Mouse (Mus musculus) kidney, embryonic 14.5 days (tissue): ENCODE data around the gene Eno3. TPM values are rescaled to one million over a fixed set of nuclear protein-coding genes. Genes with fewer than 3 reads are reported as not detected.
A peak's percentile ranks its signal among the peaks of the same experiment; 100 is the strongest.

ENCODE experiments used
- ATAC-seq: fragments of 200-750 bp; cut with Nextera tagmentation; 2 replicates; pipeline ENCODE4 v1.8.0; 2017; ENCODE audit warnings: moderate number of reproducible peaks, mild to moderate bottlenecking, moderate TSS enrichment, moderate library complexity; ENCODE audit not compliant: low FRiP score, low TSS enrichment
- H3K27ac ChIP-seq: fragments of 300-500 bp; sonication (generic); 2 replicates; pipeline ENCODE4 v1.5.1; 2014; ENCODE audit warnings: low read depth, mild to moderate bottlenecking, low read length, moderate library complexity, mixed read lengths
- H3K27me3 ChIP-seq: fragments of 300-500 bp; sonication (generic); 2 replicates; pipeline ENCODE4 v1.6.1; 2014; ENCODE audit warnings: mild to moderate bottlenecking, low read length; ENCODE audit not compliant: control insufficient read depth, insufficient read depth
- H3K36me3 ChIP-seq: fragments of 300-500 bp; sonication (generic); 2 replicates; pipeline ENCODE4 v1.6.1; 2014; ENCODE audit warnings: low read length, mixed read lengths; ENCODE audit not compliant: control insufficient read depth, insufficient read depth
- H3K4me1 ChIP-seq: fragments of 300-500 bp; sonication (generic); 2 replicates; pipeline ENCODE4 v1.6.1; 2014; ENCODE audit warnings: low read length, mixed read lengths; ENCODE audit not compliant: control insufficient read depth, insufficient read depth
- H3K4me2 ChIP-seq: fragments of 300-500 bp; sonication (generic); replicated peaks from 2 replicates; pipeline ENCODE4 v1.6.1; 2014; ENCODE audit warnings: low read depth, mild to moderate bottlenecking, low read length
- H3K4me3 ChIP-seq: fragments of 300-500 bp; sonication (generic); 2 replicates; pipeline ENCODE4 v1.5.1; 2014; ENCODE audit warnings: mild to moderate bottlenecking, low read length
- H3K9ac ChIP-seq: fragments of 300-500 bp; sonication (generic); 2 replicates; pipeline ENCODE4 v1.6.1; 2014; ENCODE audit warnings: low read depth, mild to moderate bottlenecking, low read length, moderate library complexity
- H3K9me3 ChIP-seq: fragments of 300-500 bp; sonication (generic); 2 replicates; pipeline ENCODE4 v1.6.1; 2016; ENCODE audit warnings: low read length; ENCODE audit not compliant: control insufficient read depth
- WGBS: fragments of 180-500 bp; shearing (Covaris S2); extraction: QIAGEN DNeasy Blood & Tissue Kit; methylation state at CpG from one replicate; pipeline ENCODE4 v1.1.7; 2014; 5-methylcytosine and 5-hydroxymethylcytosine counted together
- polyA plus RNA-seq: library from polyadenylated mRNA; unstranded; fragments of >200 nt; fragmentation: Nextera tagmentation; extraction: Ambion mirVana; gene quantifications from 2 replicates; pipeline ENCODE4 v1.2.1, GENCODE M21; 2014

Eno3 gene
- polyA plus RNA-seq, 1 experiment from 2014 or later = 22.4 TPM

DNA sequence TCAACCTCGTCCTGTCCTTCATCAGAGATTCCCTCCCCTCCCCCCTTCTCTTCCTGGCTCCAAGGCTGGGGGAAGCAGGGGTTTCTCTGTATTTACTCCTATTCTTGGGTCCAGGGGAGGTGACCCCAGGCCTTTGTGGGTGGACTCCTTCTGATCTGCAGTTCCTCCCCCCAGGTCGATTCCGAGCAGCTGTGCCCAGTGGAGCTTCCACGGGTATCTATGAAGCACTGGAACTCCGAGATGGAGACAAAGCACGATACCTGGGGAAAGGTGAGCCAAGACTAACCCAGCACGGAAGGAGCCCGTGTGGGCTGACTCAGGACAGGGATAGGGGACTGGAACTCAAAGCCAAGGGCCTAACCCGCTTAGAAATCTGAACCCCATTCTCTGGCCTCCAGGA, 989 bp downstream of the Eno3 start:
- peaks cover 19% of the 10 kb centered on the region; the same call in 1 of the 2 replicates for H3K36me3 ChIP-seq
- H3K9ac ChIP-seq = peak overlapping the region; percentile 28; the same call in 1 of the 2 replicates
- H3K4me2 ChIP-seq = peak overlapping the region; percentile 29; the same call in 1 of the 2 replicates
- no peak overlapping the region for H3K27ac ChIP-seq
- H3K27me3 ChIP-seq = no peaks in the 10 kb centered on the region
- no peak overlapping the region for H3K4me3 ChIP-seq
- ATAC-seq = no peak
- H3K9me3 ChIP-seq = no peaks in the 10 kb centered on the region
- WGBS = 35% methylated on average over 9 of the region's 9 CpGs
- peaks cover 24% of the 10 kb centered on the region for H3K4me1 ChIP-seq

DNA sequence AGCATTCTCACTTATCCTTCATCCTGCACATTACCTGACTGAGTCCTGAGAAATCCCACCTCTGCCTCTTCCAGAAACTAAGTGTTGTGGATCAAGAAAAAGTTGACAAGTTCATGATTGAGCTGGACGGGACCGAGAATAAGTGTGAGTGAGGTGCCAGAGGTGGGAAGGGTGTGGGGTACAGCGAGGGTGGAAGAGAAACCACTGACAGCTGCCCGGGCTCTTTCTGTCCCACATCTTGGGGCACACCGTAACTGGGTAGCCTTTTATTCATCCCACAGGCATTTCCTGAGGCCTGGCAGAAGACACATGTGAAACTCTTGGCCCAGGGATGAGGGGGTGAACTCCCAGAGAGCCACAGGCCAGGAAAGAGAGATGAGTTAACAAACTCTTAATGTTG, 1.5 kb downstream of the Eno3 start:
- H3K4me1 ChIP-seq = peaks cover 23% of the 10 kb centered on the region
- H3K36me3 ChIP-seq = peaks cover 25% of the 10 kb centered on the region; the same call in 1 of the 2 replicates
- H3K27me3 ChIP-seq = no peaks in the 10 kb centered on the region
- no peak overlapping the region for H3K4me3 ChIP-seq
- no peak overlapping the region for H3K27ac ChIP-seq
- peak overlapping the region; percentile 28; the same call in 1 of the 2 replicates for H3K9ac ChIP-seq
- no peak for ATAC-seq
- H3K4me2 ChIP-seq = no peak overlapping the region
- no peaks in the 10 kb centered on the region for H3K9me3 ChIP-seq
- 83% methylated on average over 5 of the region's 5 CpGs for WGBS

GRCm38 (mm10) chr11:70658942-70659341, 1.9 kb downstream of the Eno3 start:
- ATAC-seq = no peak
- no peak overlapping the region for H3K27ac ChIP-seq
- 79% methylated on average over 8 of the region's 8 CpGs for WGBS
- peaks cover 23% of the 10 kb centered on the region for H3K4me1 ChIP-seq
- H3K9ac ChIP-seq = no peak overlapping the region
- no peak overlapping the region for H3K4me3 ChIP-seq
- peaks cover 28% of the 10 kb centered on the region for H3K36me3 ChIP-seq
- no peaks in the 10 kb centered on the region for H3K27me3 ChIP-seq
- no peak overlapping the region for H3K4me2 ChIP-seq
- no peaks in the 10 kb centered on the region for H3K9me3 ChIP-seq

DNA sequence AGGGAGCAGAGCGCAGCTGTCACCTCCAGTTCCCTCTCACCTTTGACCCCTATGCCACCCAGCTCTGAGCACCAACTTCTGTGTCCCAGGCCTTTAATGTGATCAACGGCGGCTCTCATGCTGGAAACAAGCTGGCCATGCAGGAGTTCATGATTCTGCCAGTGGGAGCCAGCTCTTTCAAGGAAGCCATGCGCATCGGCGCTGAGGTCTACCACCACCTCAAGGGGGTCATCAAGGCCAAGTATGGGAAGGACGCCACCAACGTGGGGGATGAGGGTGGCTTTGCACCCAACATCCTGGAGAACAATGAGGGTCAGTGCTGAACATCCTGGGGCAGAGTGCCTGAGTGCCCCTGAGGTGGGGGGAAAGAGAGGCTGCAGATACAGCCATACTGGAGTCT, 3.6 kb downstream of the Eno3 start:
- Histone ChIP-seq H3K4me1 (peaks cover 23% of the 10 kb centered on the region), H3K27ac (no peak overlapping the region), H3K9ac (no peak overlapping the region), H3K27me3 (no peaks in the 10 kb centered on the region), H3K4me3 (no peak overlapping the region), H3K9me3 (no peaks in the 10 kb centered on the region), H3K36me3 (peaks cover 44% of the 10 kb centered on the region), H3K4me2 (no peak overlapping the region)
- WGBS = 84% methylated on average over 8 of the region's 8 CpGs
- ATAC-seq = no peak

GRCm38 (mm10) chr11:70663101-70663500, 6.1 kb downstream of the Eno3 start:
- Histone ChIP-seq H3K4me3 (no peak overlapping the region), H3K9ac (no peak overlapping the region), H3K36me3 (peaks cover 56% of the 10 kb centered on the region), H3K4me1 (peaks cover 8% of the 10 kb centered on the region), H3K4me2 (no peak overlapping the region), H3K9me3 (no peaks in the 10 kb centered on the region), H3K27ac (no peak overlapping the region), H3K27me3 (no peaks in the 10 kb centered on the region)
- no peak for ATAC-seq
- 93% methylated on average over 8 of the region's 8 CpGs for WGBS

DNA sequence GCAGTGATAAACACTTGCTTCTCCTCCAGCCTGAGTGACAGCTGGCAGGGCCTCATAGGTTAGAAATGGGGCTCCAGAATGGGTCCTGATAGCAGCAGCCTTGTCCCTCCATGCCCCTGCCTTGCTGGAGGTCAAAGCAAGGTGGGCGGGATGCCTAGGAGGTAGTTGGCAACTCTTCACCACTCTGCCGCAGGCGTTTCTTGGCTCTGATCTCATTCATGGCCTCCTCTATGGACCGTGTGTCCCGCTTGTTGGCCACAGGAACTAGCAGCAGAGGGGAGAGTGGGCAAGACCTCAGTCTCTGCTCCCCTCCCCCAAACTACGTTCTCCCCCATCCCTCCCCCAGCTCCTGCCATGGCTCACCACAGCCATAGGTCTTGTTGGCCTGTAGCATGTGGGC, 7.0 kb downstream of the Eno3 start:
- Histone ChIP-seq H3K27ac (no peak overlapping the region), H3K9me3 (no peaks in the 10 kb centered on the region), H3K4me2 (no peak overlapping the region), H3K36me3 (peaks cover 56% of the 10 kb centered on the region), H3K4me3 (no peak overlapping the region), H3K9ac (no peak overlapping the region), H3K27me3 (no peaks in the 10 kb centered on the region), H3K4me1 (peaks cover 5% of the 10 kb centered on the region; the same call in 1 of the 2 replicates)
- 87% methylated on average over 6 of the region's 6 CpGs for WGBS
- no peak for ATAC-seq

DNA sequence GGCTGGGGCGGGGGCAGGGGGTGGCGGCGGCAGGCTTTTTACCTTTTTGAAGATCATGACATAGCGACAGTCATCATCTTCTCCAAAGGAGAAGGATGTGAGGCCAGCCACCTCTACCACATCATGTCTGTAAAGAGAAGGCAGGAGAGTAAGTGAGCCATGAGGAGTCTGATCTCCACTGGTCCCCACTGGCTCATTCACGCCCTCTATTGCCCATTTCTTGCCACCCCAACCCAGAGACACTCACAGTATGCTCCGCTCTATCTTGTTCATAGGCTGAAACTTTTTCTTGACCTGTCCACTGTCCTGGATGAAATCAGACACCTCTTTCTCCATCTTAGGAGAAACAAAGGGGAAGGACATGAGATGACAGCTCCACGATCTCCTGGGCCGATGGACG, 7.7 kb downstream of the Eno3 start:
- H3K4me1 ChIP-seq = peaks cover 5% of the 10 kb centered on the region; the same call in 1 of the 2 replicates
- no peaks in the 10 kb centered on the region for H3K27me3 ChIP-seq
- H3K27ac ChIP-seq = no peak overlapping the region
- 87% methylated on average over 9 of the region's 9 CpGs for WGBS
- peaks cover 56% of the 10 kb centered on the region for H3K36me3 ChIP-seq
- H3K4me2 ChIP-seq = no peak overlapping the region
- H3K9ac ChIP-seq = no peak overlapping the region
- no peaks in the 10 kb centered on the region for H3K9me3 ChIP-seq
- ATAC-seq = no peak
- no peak overlapping the region for H3K4me3 ChIP-seq

DNA sequence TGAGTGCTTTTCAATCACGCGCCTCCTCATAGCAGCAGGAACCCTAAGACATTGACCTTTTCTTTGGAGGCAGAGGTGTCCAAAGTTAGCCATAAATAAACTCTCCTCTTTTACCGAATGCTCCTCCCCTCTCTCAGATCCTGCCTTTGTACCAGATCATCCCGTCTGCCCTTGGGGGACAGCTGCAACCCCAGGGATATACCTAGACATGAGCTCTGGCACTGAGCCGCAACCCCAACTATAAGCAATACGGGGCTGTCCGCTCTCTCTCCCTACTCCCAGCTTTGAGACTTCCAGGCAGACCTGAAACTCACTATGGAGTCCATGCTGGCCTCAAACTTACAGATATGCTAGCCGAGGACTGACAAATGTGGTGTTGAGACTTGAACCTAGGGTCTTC, 9.7 kb downstream of the Eno3 start:
- H3K4me2 ChIP-seq = no peak overlapping the region

GRCm38 (mm10) chr11:70667271-70668150, 10.5 kb downstream of the Eno3 start:
- no peak for ATAC-seq
- H3K36me3 ChIP-seq = peaks cover 58% of the 10 kb centered on the region
- H3K27me3 ChIP-seq = no peaks in the 10 kb centered on the region
- WGBS = 63% methylated on average over 14 of the region's 14 CpGs
- peak overlapping the region; percentile 57 for H3K4me3 ChIP-seq
- H3K9me3 ChIP-seq = no peaks in the 10 kb centered on the region
- peak overlapping the region; percentile 81 for H3K4me2 ChIP-seq
- H3K9ac ChIP-seq = peak overlapping the region; percentile 64
- H3K27ac ChIP-seq = peak overlapping the region; percentile 89
- H3K4me1 ChIP-seq = peaks cover 15% of the 10 kb centered on the region

More for the DNA sequence above, 9.7 kb downstream of the Eno3 start:
- Histone ChIP-seq H3K4me1 (peaks cover 15% of the 10 kb centered on the region), H3K9me3 (no peaks in the 10 kb centered on the region), H3K9ac (no peak overlapping the region), H3K27me3 (no peaks in the 10 kb centered on the region), H3K36me3 (peaks cover 59% of the 10 kb centered on the region), H3K27ac (no peak overlapping the region), H3K4me3 (no peak overlapping the region)
- no peak for ATAC-seq
- WGBS = 98% methylated on average over 8 of the region's 8 CpGs
